Mouse (Mus musculus): ENCODE measurements at regions not wholly inside any gene's neighbourhood (a gene's known extent, or its start where the extent isn't known, plus 50 kb on each side); places are given as distances from the start of the nearest gene placed in this dataset.

- TF ChIP-seq CTCF (conservative IDR thresholded peaks at IDR 0.05; ENCODE audit: insufficient read depth, insufficient read length, low read depth, low read length), result no peak
- no peak for TF ChIP-seq POLR2A (IDR thresholded peaks at IDR 0.05; ENCODE audit: low read depth, low read length)
Measured at GRCm38 (mm10) chr19:28163195-28163594, 152.2 kb upstream of the Rfx3 start.
